9 mouse cellular contexts compared by ENCODE assay signal in genomic region chr11:60559342-60559741, GRCm38 (mm10). TPM values are rescaled to one million over a fixed set of nuclear protein-coding genes. Genes with fewer than 3 reads are reported as not detected.
DNase-seq lines count a peak whose midpoint lies in the region; ATAC-seq and TF ChIP-seq lines count a peak whose summit lies in the region.
"Had no signal": no experiment of that assay in that cellular context is flagged by ENCODE, and none has a peak within 500 bp of the region (broad histone marks: within the 10 kb centered on the region; RNA-seq: fewer than 3 reads in every experiment).

No protein-coding gene starts in this region.

- 13% methylated on average over 3 of the region's 3 CpGs for WGBS in lung, embryonic 14.5 days

- no peak overlapping the region for H3K9ac ChIP-seq in lung, embryonic 14.5 days
- H3K9ac ChIP-seq: heart, embryonic 15.5 days had no signal

- peak; percentile 62 for TF ChIP-seq CTCF in C2C12 (IDR thresholded peaks at IDR 0.05; ENCODE audit: control insufficient read depth, insufficient read depth, insufficient read length)
- TF ChIP-seq CTCF in Patski (IDR thresholded peaks at IDR 0.05): peak; percentile 91
- peak; percentile 95 for TF ChIP-seq CTCF in lung, embryonic 14.5 days (IDR thresholded peaks at IDR 0.05; ENCODE audit: low read depth)

- H3K4me1 ChIP-seq in lung, embryonic 14.5 days (ENCODE audit: insufficient read depth): no peaks in the 10 kb centered on the region
- H3K4me1 ChIP-seq: heart, embryonic 15.5 days had no signal

- H3K79me3 ChIP-seq in C2C12 (ENCODE audit: low read depth): no peaks in the 10 kb centered on the region

- intact Hi-C loops in gastrocnemius, postnatal 14 days (cut with DNase I; ENCODE audit: low total_unique reads): no loop called here

- H3K9me3 ChIP-seq in lung, embryonic 14.5 days (ENCODE audit: low read depth, low read length): no peaks in the 10 kb centered on the region
- H3K9me3 ChIP-seq: heart, embryonic 15.5 days had no signal

- H3K27ac ChIP-seq in lung, embryonic 14.5 days (ENCODE audit: low read depth): no peak overlapping the region
- H3K27ac ChIP-seq: heart, embryonic 15.5 days had no signal

- H3K4me3 ChIP-seq in C2C12 (ENCODE audit: insufficient read depth, poor library complexity, severe bottlenecking): no peak overlapping the region
- no peak overlapping the region for H3K4me3 ChIP-seq in lung, embryonic 14.5 days (ENCODE audit: low read depth, low read length)
- H3K4me3 ChIP-seq: heart, embryonic 15.5 days had no signal

- H3K36me3 ChIP-seq in C2C12 (ENCODE audit: control insufficient read depth, insufficient read depth): peaks cover 31% of the 10 kb centered on the region
- H3K36me3 ChIP-seq in lung, embryonic 14.5 days (ENCODE audit: insufficient read depth): peaks cover 44% of the 10 kb centered on the region

- no peak overlapping the region for H3ac ChIP-seq in C2C12 (ENCODE audit: control insufficient read depth, insufficient read length, low read depth)

- POLR2A ChIA-PET in Patski (lab: Charles Lee): interaction anchor here (1.4 kb wide), 1 partner anchor 21 kb away, joined by 3 read pairs; no protein-coding TSS in a partner anchor

- no peak for ATAC-seq in Patski
- no peak for ATAC-seq in lung, embryonic 14.5 days (ENCODE audit: insufficient read depth)

- CTCF ChIA-PET in Patski (lab: Charles Lee): interaction anchor here (0.7 to 1.2 kb wide), 2 partner anchors 13 to 14 kb away, joined by 3 read pairs; no protein-coding TSS in a partner anchor

- no peaks in the 10 kb centered on the region for H3K79me2 ChIP-seq in C2C12 (ENCODE audit: control insufficient read depth, insufficient read depth)

- H3K27me3 ChIP-seq in C2C12 (ENCODE audit: control insufficient read depth, insufficient read depth, insufficient read length) (no peaks in the 10 kb centered on the region), Patski (no peaks in the 10 kb centered on the region)
- no peaks in the 10 kb centered on the region for H3K27me3 ChIP-seq in lung, embryonic 14.5 days (ENCODE audit: insufficient read depth, low read length)
- H3K27me3 ChIP-seq: heart, embryonic 15.5 days had no signal

- no peak for DNase-seq in Patski (ENCODE audit: low read depth, low spot score)
- peak; percentile 76 to 84 for DNase-seq in cerebellum, postnatal 36 days
- peak; percentile 62 for DNase-seq in gastrocnemius, postnatal 14 days
- peak; percentile 76 for DNase-seq in kidney, postnatal 14 days
- peak; percentile 78 for DNase-seq in lung, embryonic 14.5 days
- DNase-seq in right cerebral cortex, adult 18-20 months: peak; percentile 59
- DNase-seq in urinary bladder, postnatal 4 days (ENCODE audit: low spot score in 2 of 2): peak; percentile 36 to 67

- H3K4me2 ChIP-seq in lung, embryonic 14.5 days: no peak overlapping the region
- H3K4me2 ChIP-seq: heart, embryonic 15.5 days had no signal

- in situ Hi-C loops in Patski (cut with MboI; ENCODE audit: low pct_unique_long_range_greater_than_20kb): no loop called here

TF ChIP-seq in C2C12, 6 proteins besides CTCF, POLR2A, EP300 and RAD21:
- TF ChIP-seq MAX (IDR thresholded peaks at IDR 0.05) (no peak), USF1 (IDR thresholded peaks at IDR 0.05; ENCODE audit: low read depth) (peak; percentile 44)

RNA-seq across cellular contexts. Expression of gene Alkbh5, which starts 23.2 kb away (rescaled TPM):
- polyA plus RNA-seq in C2C12 (2012; fragmentation: generic; extraction: Trizol): 20.1 TPM
- 76.8 TPM for polyA plus RNA-seq in Patski (2021)
- total RNA-seq in gastrocnemius, postnatal 14 days (2021): 10 to 100 TPM; 72.1 TPM
- polyA plus RNA-seq in lung, embryonic 14.5 days (2014; fragmentation: Nextera tagmentation; extraction: Ambion mirVana): 32.3 and 33.5 TPM in 2 replicates
